16 mouse cellular contexts compared by ENCODE assay signal in genomic region chr2:109559088-109560030, GRCm38 (mm10).
DNase-seq lines count a peak whose midpoint lies in the region; ATAC-seq and TF ChIP-seq lines count a peak whose summit lies in the region.
"Had no signal": no experiment of that assay in that cellular context is flagged by ENCODE, and none has a peak within 500 bp of the region (broad histone marks: within the 10 kb centered on the region; RNA-seq: fewer than 3 reads in every experiment).

No protein-coding gene starts in this region.

- no peak overlapping the region for H3K4me3 ChIP-seq in midbrain, embryonic 12.5 days
- H3K4me3 ChIP-seq in midbrain, embryonic 14.5 days (replicated peaks; ENCODE audit: low read depth, low read length) = no peak overlapping the region
- H3K4me3 ChIP-seq in lung, adult 2 months (replicated peaks; ENCODE audit: extremely low read depth, low read depth, low read length) = no peak overlapping the region
- H3K4me3 ChIP-seq: erythroblast, embryonic 14.5 days; heart, adult 2 months; liver, embryonic 12.5 days had no signal

- DNase-seq in frontal cortex, postnatal 25 days (ENCODE audit: low spot score in 2 of 2) = no peak
- DNase-seq in midbrain, embryonic 14.5 days = no peak
- DNase-seq in forelimb bud, embryonic 11.5 days (ENCODE audit: low read depth, low spot score) = peak; percentile 4
- peak; percentile 40 for DNase-seq in layer of hippocampus, adult 9-11 months
- DNase-seq in adrenal gland, postnatal 36 days = no peak
- DNase-seq in lung, adult 2 months = no peak
- DNase-seq: cerebellum, adult 18-20 months; lung, postnatal 10 days; thymus, postnatal 25 days had no signal

- 85% methylated on average over 9 of the region's 9 CpGs for WGBS in midbrain, embryonic 12.5 days
- 86% methylated on average over 9 of the region's 9 CpGs for WGBS in midbrain, embryonic 14.5 days
- WGBS in lung, adult 2 months = 76% methylated on average over 9 of the region's 9 CpGs

- H3K4me1 ChIP-seq in midbrain, embryonic 12.5 days = no peaks in the 10 kb centered on the region
- no peaks in the 10 kb centered on the region for H3K4me1 ChIP-seq in midbrain, embryonic 14.5 days (ENCODE audit: control insufficient read depth, insufficient read depth, low read length)
- no peaks in the 10 kb centered on the region for H3K4me1 ChIP-seq in lung, adult 2 months (ENCODE audit: control insufficient read depth, insufficient read depth, low read length)
- H3K4me1 ChIP-seq: liver, embryonic 12.5 days had no signal

- peak; percentile 93 for ATAC-seq in frontal cortex, adult (ENCODE audit: low TSS enrichment)
- ATAC-seq in midbrain, embryonic 12.5 days (ENCODE audit: low FRiP score, low read depth) = 0 out of 2 replicates have a peak, but pooled peaks have one; percentile 31
- no peak for ATAC-seq in midbrain, embryonic 14.5 days (ENCODE audit: low FRiP score, low TSS enrichment)
- ATAC-seq: hindbrain, embryonic 16.5 days; liver, embryonic 12.5 days had no signal

- H3K36me3 ChIP-seq in midbrain, embryonic 12.5 days = no peaks in the 10 kb centered on the region
- no peaks in the 10 kb centered on the region for H3K36me3 ChIP-seq in midbrain, embryonic 14.5 days (ENCODE audit: control insufficient read depth, insufficient read depth, low read length)
- H3K36me3 ChIP-seq: liver, embryonic 12.5 days had no signal

- no peak for TF ChIP-seq POLR2A in lung, adult 2 months (IDR thresholded peaks at IDR 0.05; ENCODE audit: borderline replicate concordance, extremely low read depth, low read depth, low read length)

- H3K27me3 ChIP-seq in midbrain, embryonic 12.5 days = no peaks in the 10 kb centered on the region
- no peaks in the 10 kb centered on the region for H3K27me3 ChIP-seq in midbrain, embryonic 14.5 days (ENCODE audit: control insufficient read depth, insufficient read depth, low read length)
- H3K27me3 ChIP-seq: liver, embryonic 12.5 days had no signal

- TF ChIP-seq CTCF in lung, adult 2 months (IDR thresholded peaks at IDR 0.05; ENCODE audit: insufficient read depth, low read length) = no peak

- H3K4me2 ChIP-seq in midbrain, embryonic 12.5 days (replicated peaks) = no peak overlapping the region
- no peak overlapping the region for H3K4me2 ChIP-seq in midbrain, embryonic 14.5 days (ENCODE audit: low read length)
- H3K4me2 ChIP-seq: liver, embryonic 12.5 days; midbrain, embryonic 11.5 days had no signal

- no peaks in the 10 kb centered on the region for H3K9me3 ChIP-seq in midbrain, embryonic 12.5 days
- H3K9me3 ChIP-seq in midbrain, embryonic 14.5 days (ENCODE audit: control insufficient read depth, low read length) = no peaks in the 10 kb centered on the region
- H3K9me3 ChIP-seq: liver, embryonic 12.5 days had no signal

- no peak overlapping the region for H3K27ac ChIP-seq in midbrain, embryonic 12.5 days (replicated peaks)
- no peak overlapping the region for H3K27ac ChIP-seq in midbrain, embryonic 14.5 days (replicated peaks; ENCODE audit: low read depth, low read length)
- H3K27ac ChIP-seq: heart, adult 2 months; liver, embryonic 12.5 days had no signal

- no peak overlapping the region for H3K9ac ChIP-seq in midbrain, embryonic 12.5 days (replicated peaks)
- no peak overlapping the region for H3K9ac ChIP-seq in midbrain, embryonic 14.5 days (replicated peaks; ENCODE audit: low read length)
- H3K9ac ChIP-seq: liver, embryonic 12.5 days had no signal

Comparison
In these comparisons a context has a peak if more than half of its experiments do, and no peak if none do; other contexts are left out.
1. DNase-seq: peak in forelimb bud, embryonic 11.5 days (single experiment) and layer of hippocampus, adult 9-11 months (single experiment); none in frontal cortex, postnatal 25 days (0 of 2), midbrain, embryonic 14.5 days (single experiment), adrenal gland, postnatal 36 days (0 of 2) and lung, adult 2 months (single experiment).